Mouse (Mus musculus) central nervous system, embryonic 18 days (tissue): Measurements from ENCODE around the gene Mrpl37. TPM values are rescaled to one million over a fixed set of nuclear protein-coding genes. Genes with fewer than 3 reads are reported as not detected.

Experiments
- polyA plus RNA-seq: library from polyadenylated mRNA; depleted of rRNA; stranded (reverse); fragments of >200 nt; gene quantifications from 2 replicates; pipeline ENCODE4 v1.2.3, GENCODE M21; 2012; rRNA removed

Gene Mrpl37
- 98.9 and 102 TPM in 2 replicates for polyA plus RNA-seq

DNA sequence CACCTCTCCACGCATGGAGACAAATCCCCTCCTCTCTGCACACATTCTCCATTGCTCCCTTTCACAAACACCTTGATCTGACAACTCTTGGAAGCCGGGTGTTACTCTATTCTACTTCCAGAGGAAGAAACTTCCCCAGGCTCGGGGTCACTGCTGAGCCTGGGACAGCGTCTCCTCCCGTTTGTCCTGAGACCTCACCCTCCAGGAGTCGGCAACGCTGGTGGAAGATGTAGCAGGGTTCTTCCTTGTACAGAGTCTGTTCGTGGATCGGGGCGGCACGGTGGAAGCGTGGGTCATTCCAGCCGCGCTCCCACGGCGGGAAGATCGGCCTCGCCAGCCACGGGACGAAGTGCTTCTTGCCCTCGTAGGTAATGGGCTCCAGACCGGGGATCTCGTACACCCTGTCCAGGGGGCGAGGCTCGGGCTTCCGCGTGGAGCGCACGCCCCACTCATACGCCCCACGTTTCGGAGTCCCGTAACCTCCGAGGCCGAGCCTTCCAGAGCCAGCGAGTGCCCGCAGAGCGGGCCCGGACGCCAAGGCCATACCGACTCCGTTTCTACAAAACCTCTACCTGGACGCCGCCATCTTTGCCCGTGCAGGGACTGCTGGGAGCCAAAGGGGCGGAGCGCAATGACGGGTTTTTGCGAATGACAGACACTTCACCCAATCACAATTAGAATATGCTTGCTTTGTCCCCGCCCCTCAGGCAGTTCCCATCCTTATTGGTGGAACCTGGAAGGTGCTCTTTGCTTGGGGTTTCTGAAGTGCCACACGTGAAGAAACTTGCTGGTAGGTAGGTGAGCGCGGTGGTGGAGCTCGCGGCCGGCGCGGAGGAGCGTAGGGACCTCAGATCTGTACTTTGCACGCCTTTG, at the start of gene Mrpl37, which contains the start of gene Cyb5rl:
Mrpl37 (minus strand) TSS at position 617 of the 873 bp plus-strand sequence.
Cyb5rl (plus strand) TSS at position 737 of the 873 bp plus-strand sequence.

DNA sequence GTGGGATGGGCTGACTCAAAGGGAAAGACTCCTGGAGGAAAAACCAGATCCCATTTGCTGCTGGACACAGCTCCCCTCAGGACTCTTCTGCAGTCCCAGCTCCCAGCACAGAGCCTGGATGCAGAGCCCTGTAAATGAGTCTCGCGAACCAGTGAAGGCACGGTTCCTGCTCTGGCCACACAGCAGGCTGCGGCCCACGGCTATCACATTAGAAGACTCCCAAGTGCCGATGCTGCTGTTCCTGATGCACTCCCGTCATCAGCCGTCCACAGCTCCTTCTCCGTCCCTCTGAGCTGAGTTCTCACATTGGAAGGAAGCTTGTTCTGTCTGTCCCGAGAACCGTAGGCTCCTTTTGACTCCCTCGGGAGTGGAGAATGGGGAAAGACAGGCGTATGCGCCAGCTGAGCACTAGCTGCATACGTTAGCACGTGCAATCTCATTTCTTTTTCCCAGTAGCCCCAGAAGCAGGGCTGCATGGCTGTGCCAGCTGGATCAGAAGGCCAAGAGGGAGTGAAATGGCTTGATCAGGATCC, 30.2 kb upstream of the Mrpl37 start, which contains the start of gene Cdcp2:
Cdcp2 (plus strand) TSS at position 51 of the 533 bp plus-strand sequence.

Other genes starting within 250 kb of the Mrpl37 start
- 127 and 143 TPM in 2 replicates for gene Ssbp3, start 156.2 kb downstream of the Mrpl37 start, polyA plus RNA-seq
- gene Cyb5rl, start 120 bp upstream of the Mrpl37 start, polyA plus RNA-seq, result 3.9 and 4.7 TPM in 2 replicates
- 0.03 and 0.11 TPM in 2 replicates for gene Cdcp2, start 30.0 kb upstream of the Mrpl37 start, polyA plus RNA-seq
- gene Tmem59, start 111.5 kb upstream of the Mrpl37 start, polyA plus RNA-seq, result 179 and 182 TPM in 2 replicates
- 12.7 and 14.2 TPM in 2 replicates for gene Tceanc2, start 112.2 kb upstream of the Mrpl37 start, polyA plus RNA-seq
- not detected in 2 replicates for gene Ldlrad1, start 142.3 kb upstream of the Mrpl37 start, polyA plus RNA-seq
- gene Lrrc42, start 186.7 kb upstream of the Mrpl37 start, polyA plus RNA-seq, result 39.2 and 40.4 TPM in 2 replicates
- 23.6 and 25.9 TPM in 2 replicates for gene Hspb11, start 186.7 kb upstream of the Mrpl37 start, polyA plus RNA-seq
- not detected in 2 replicates for gene Dio1, start 240.3 kb upstream of the Mrpl37 start, polyA plus RNA-seq
- 40.6 and 41.3 TPM in 2 replicates for gene Yipf1, start 247.5 kb upstream of the Mrpl37 start, polyA plus RNA-seq